Mouse (Mus musculus): Measurements from ENCODE around the gene 1520401A03Rik. TPM values are rescaled to one million over a fixed set of nuclear protein-coding genes. Genes with fewer than 3 reads are reported as not detected.

1520401A03Rik gene
- polyA plus RNA-seq, 1 experiment from 2014 or later = 1.6 TPM

DNA sequence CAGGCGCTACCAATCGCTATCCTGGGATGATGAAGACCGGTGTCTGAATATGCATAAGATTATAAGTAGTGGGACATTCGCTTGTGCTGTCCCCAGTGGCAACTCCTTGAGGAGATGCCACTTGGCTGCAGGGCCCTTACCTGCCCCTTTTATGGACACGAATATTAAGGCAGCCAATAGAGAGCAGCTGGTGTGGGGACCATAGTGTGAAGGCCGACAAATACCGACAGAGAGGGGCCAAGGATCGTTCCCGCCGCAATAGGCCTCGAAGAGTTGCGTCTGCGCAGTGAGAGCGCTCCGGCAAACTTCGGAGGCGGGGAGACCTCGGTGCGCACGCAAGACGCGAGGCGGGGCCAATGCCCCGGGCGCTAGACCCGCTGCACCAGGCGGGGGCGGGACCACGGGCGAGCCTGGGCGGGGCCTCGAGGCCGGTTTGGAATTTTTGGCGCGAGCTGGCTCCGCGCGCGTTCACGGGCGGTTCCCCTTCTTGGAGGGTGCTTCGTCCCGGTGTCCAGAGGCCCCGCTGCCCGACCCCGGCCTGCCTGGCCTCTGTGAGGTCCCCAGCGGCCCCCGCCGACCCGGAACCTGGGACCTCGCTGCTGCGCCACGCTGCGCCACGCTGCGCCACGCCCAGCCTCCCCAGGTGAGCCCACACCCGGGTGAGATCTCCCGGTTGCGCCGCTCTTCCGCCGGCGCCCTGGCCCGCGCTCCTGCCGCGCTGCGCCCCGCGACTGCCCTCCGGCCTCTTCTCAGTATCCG is 3.6 kb upstream of the 1520401A03Rik start, which contains the start of gene Pkmyt1:
Gene Pkmyt1, plus strand, starts transcription at position 338 of the 759 bp plus-strand sequence.
- Histone ChIP-seq H3K27me3 (replicated peaks; ENCODE audit: control insufficient read depth, insufficient read depth, low read length) (no peaks in the 10 kb centered on the region), H3K9me3 (ENCODE audit: control insufficient read depth, low read length) (no peaks in the 10 kb centered on the region), H3K4me3 (ENCODE audit: low read depth, low read length) (peak within 1 kb of the TSS; percentile 90), H3K9ac (ENCODE audit: low read depth, low read length) (peak within 1 kb of the TSS; percentile 84), H3K4me1 (ENCODE audit: control insufficient read depth, insufficient read depth, low read length) (0 out of 2 replicates have a peak, but pooled peaks cover 9% of the 10 kb centered on the region), H3K4me2 (ENCODE audit: low read depth, low read length) (peak within 1 kb of the TSS; percentile 78), H3K36me3 (ENCODE audit: control insufficient read depth, insufficient read depth, low read length) (no peaks in the 10 kb centered on the region), H3K27ac (replicated peaks; ENCODE audit: low read depth, low read length) (peak within 1 kb of the TSS; percentile 80)
- peak; percentile 93 for ATAC-seq (ENCODE audit: low read depth)
- WGBS = 2% methylated on average over 48 of the region's 73 CpGs
- peak; percentile 97 for DNase-seq (ENCODE audit: low spot score)

DNA sequence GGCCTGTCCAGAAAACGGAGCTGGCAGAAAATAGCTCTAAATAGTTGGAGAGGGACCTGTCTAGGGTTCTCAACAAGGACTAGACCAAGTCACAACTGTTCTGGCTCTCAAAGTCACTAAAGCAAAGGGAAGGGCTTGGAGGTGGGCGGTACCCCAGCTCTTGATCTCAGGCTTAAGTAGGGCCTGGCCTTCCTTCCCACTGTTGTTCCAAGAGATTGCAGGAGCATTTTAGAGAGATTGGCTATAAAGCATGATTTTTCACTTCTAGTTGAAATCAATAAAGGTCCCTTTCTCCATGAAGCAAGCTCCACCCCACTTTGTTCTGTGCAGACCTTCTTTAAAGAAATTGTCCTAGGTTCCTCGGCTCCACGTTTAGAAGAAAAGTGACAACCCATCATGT is 2.9 kb upstream of the 1520401A03Rik start:
- Histone ChIP-seq H3K4me1 (ENCODE audit: control insufficient read depth, insufficient read depth, low read length) (0 out of 2 replicates have a peak, but pooled peaks cover 9% of the 10 kb centered on the region), H3K36me3 (ENCODE audit: control insufficient read depth, insufficient read depth, low read length) (no peaks in the 10 kb centered on the region), H3K27me3 (replicated peaks; ENCODE audit: control insufficient read depth, insufficient read depth, low read length) (no peaks in the 10 kb centered on the region), H3K27ac (replicated peaks; ENCODE audit: low read depth, low read length) (peak overlapping the region; percentile 80), H3K4me2 (ENCODE audit: low read depth, low read length) (peak overlapping the region; percentile 78), H3K9me3 (ENCODE audit: control insufficient read depth, low read length) (no peaks in the 10 kb centered on the region), H3K9ac (ENCODE audit: low read depth, low read length) (peak overlapping the region; percentile 84), H3K4me3 (ENCODE audit: low read depth, low read length) (peak overlapping the region; percentile 90)
- DNase-seq (ENCODE audit: low spot score) (no peak), ATAC-seq (ENCODE audit: low read depth) (no peak)
- 61% methylated on average over 4 of the region's 4 CpGs for WGBS

DNA sequence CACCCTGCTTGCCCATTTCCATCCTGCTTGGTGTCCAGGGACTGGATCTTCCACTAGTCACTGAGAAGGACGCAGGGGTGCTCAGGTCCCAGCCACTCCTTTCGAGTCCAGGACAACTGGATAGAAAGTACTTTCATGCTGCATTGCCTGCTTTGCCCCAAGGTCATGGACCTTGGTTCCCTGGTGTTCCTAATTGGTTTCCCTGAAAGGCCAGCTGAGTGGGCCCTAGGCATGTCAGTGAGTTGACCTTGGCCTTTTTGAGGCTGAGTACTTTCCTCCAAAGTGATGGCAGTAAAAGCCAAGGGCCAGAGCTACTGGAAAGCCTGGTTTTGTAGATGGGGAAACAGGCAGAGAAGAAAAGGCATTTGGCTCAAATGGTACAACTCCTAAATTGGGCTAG is 697 bp downstream of the 1520401A03Rik start:
- Histone ChIP-seq H3K36me3 (ENCODE audit: control insufficient read depth, insufficient read depth, low read length) (no peaks in the 10 kb centered on the region), H3K27ac (replicated peaks; ENCODE audit: low read depth, low read length) (no peak overlapping the region), H3K4me1 (ENCODE audit: control insufficient read depth, insufficient read depth, low read length) (0 out of 2 replicates have a peak, but pooled peaks cover 7% of the 10 kb centered on the region), H3K27me3 (replicated peaks; ENCODE audit: control insufficient read depth, insufficient read depth, low read length) (no peaks in the 10 kb centered on the region), H3K9ac (ENCODE audit: low read depth, low read length) (no peak overlapping the region), H3K4me3 (ENCODE audit: low read depth, low read length) (no peak overlapping the region), H3K4me2 (ENCODE audit: low read depth, low read length) (no peak overlapping the region), H3K9me3 (ENCODE audit: control insufficient read depth, low read length) (no peaks in the 10 kb centered on the region)
- DNase-seq (ENCODE audit: low spot score) = no peak
- ATAC-seq (ENCODE audit: low read depth) = no peak
- WGBS = 73% methylated on average over 2 of the region's 2 CpGs

DNA sequence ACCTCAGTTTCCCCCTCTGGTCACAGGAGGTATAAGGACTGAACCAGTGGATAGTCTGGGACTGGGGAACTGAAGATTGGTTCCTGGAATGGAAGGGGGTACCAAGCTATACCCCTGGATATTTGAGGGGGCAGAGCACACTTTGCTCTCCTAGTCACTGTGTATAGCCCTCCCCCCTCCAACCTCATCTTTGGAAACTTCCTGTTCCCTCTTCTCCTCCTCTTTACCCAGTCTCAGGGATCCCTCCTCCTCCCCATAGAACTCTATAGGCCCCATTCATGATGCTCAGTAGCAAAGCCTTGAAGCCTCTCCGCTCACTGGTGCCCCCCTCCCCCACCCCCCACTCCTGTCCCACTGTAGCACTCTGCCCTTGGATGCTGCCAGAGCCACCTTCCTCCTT is 3.1 kb downstream of the 1520401A03Rik start:
- Histone ChIP-seq H3K4me3 (ENCODE audit: low read depth, low read length) (no peak overlapping the region), H3K9ac (ENCODE audit: low read depth, low read length) (no peak overlapping the region), H3K27me3 (replicated peaks; ENCODE audit: control insufficient read depth, insufficient read depth, low read length) (no peaks in the 10 kb centered on the region), H3K9me3 (ENCODE audit: control insufficient read depth, low read length) (no peaks in the 10 kb centered on the region), H3K36me3 (ENCODE audit: control insufficient read depth, insufficient read depth, low read length) (no peaks in the 10 kb centered on the region), H3K27ac (replicated peaks; ENCODE audit: low read depth, low read length) (no peak overlapping the region), H3K4me2 (ENCODE audit: low read depth, low read length) (no peak overlapping the region), H3K4me1 (ENCODE audit: control insufficient read depth, insufficient read depth, low read length) (no peaks in the 10 kb centered on the region)
- WGBS = 33% methylated on average over 1 of the region's 1 CpGs
- ATAC-seq (ENCODE audit: low read depth) (no peak), DNase-seq (ENCODE audit: low spot score) (no peak)

DNA sequence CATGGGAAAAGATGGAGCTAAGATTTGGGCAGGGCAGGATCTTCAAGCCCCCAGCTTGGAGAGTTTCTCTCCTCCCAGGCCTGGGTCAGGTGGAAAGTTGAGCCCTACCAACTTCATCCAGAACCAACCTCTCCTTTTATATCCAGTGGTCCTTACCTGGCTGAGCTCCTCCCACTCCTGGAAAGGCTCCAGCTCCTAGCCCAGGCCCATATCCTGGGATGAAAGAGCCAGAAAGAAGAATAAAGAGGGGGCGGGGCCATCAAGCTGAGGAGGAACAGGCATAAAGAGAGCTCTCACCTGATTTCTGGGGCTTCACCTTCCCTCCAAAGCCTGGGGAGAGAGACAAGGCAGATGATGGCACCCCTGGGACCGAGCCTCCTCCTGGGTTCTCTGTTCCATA is 5.6 kb downstream of the 1520401A03Rik start:
- ATAC-seq (ENCODE audit: low read depth) = peak; percentile 65; the same call in 1 of the 2 replicates
- Histone ChIP-seq H3K4me3 (ENCODE audit: low read depth, low read length) (no peak overlapping the region), H3K27ac (replicated peaks; ENCODE audit: low read depth, low read length) (no peak overlapping the region), H3K4me2 (ENCODE audit: low read depth, low read length) (no peak overlapping the region), H3K9ac (ENCODE audit: low read depth, low read length) (no peak overlapping the region), H3K36me3 (ENCODE audit: control insufficient read depth, insufficient read depth, low read length) (no peaks in the 10 kb centered on the region), H3K9me3 (ENCODE audit: control insufficient read depth, low read length) (no peaks in the 10 kb centered on the region), H3K4me1 (ENCODE audit: control insufficient read depth, insufficient read depth, low read length) (no peaks in the 10 kb centered on the region), H3K27me3 (replicated peaks; ENCODE audit: control insufficient read depth, insufficient read depth, low read length) (no peaks in the 10 kb centered on the region)
- DNase-seq (ENCODE audit: low spot score) = peak; percentile 59
- WGBS = 65% methylated on average over 2 of the region's 2 CpGs

DNA sequence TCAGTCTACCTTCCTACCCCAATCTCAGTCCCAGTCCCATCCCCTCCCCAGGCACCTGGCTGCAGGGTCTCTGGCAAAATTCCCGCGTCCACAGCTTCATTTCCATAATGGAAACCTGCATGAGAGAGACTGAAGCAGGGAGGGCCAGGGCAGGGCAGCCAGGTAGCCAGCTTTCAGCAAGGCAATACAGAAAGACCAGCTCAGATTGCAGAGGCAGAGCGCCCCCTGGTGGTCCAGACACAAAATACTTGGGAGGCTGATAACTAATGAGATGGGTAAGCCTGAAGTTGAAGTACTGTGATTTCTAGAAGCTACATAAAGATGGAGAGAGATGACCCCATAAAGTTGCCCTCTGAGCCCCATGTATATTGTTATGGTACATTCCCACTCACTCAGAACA is 16.4 kb downstream of the 1520401A03Rik start:
- ATAC-seq (ENCODE audit: low read depth) (0 out of 2 replicates have a peak, but pooled peaks have one; percentile 60), DNase-seq (ENCODE audit: low spot score) (peak; percentile 74)
- no peaks in the 10 kb centered on the region for H3K9me3 ChIP-seq (ENCODE audit: control insufficient read depth, low read length)
- H3K4me2 ChIP-seq (ENCODE audit: low read depth, low read length) = no peak overlapping the region
- H3K27ac ChIP-seq (replicated peaks; ENCODE audit: low read depth, low read length) = no peak overlapping the region
- H3K9ac ChIP-seq (ENCODE audit: low read depth, low read length) = no peak overlapping the region
- H3K36me3 ChIP-seq (ENCODE audit: control insufficient read depth, insufficient read depth, low read length) = no peaks in the 10 kb centered on the region
- no peaks in the 10 kb centered on the region for H3K4me1 ChIP-seq (ENCODE audit: control insufficient read depth, insufficient read depth, low read length)
- no peaks in the 10 kb centered on the region; the same call in 1 of the 2 replicates for H3K27me3 ChIP-seq (replicated peaks; ENCODE audit: control insufficient read depth, insufficient read depth, low read length)
- WGBS = 0% methylated on average over 3 of the region's 3 CpGs
- no peak overlapping the region for H3K4me3 ChIP-seq (ENCODE audit: low read depth, low read length)

DNA sequence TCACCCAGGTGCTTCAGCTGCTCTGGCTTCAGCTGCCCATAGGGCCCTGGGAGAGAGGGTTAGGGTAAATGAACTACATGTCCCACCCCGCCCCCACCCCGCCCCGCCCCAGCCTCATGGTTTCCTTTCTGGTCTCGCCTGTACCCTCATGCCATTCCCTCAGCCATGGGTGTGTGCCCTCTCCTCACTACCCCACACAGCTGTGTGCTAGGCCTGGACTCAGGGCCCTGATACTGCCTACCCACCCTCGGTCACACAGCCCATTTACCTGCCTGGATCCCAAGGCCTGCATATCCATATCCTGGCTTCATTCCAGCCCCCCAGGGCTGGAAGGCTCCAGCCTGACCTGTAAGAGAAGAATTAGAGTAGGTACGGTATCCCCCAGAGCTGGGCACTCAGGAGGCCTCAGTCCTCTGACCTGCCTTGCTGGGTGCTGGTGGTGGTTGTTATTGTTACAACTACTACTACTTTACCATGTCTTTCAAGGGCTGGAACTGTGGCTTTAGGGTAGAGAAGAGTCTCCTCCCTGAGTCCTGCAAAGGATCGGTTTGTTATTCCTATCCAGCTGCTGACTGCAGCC is 17.0 kb downstream of the 1520401A03Rik start:
- no peak for ATAC-seq (ENCODE audit: low read depth)
- no peak overlapping the region for H3K4me2 ChIP-seq (ENCODE audit: low read depth, low read length)
- H3K4me3 ChIP-seq (ENCODE audit: low read depth, low read length) = no peak overlapping the region
- WGBS = 75% methylated on average over 7 of the region's 7 CpGs
- H3K27ac ChIP-seq (replicated peaks; ENCODE audit: low read depth, low read length) = no peak overlapping the region
- peaks cover 5% of the 10 kb centered on the region for H3K27me3 ChIP-seq (replicated peaks; ENCODE audit: control insufficient read depth, insufficient read depth, low read length)
- no peaks in the 10 kb centered on the region for H3K9me3 ChIP-seq (ENCODE audit: control insufficient read depth, low read length)
- H3K36me3 ChIP-seq (ENCODE audit: control insufficient read depth, insufficient read depth, low read length) = no peaks in the 10 kb centered on the region
- no peaks in the 10 kb centered on the region for H3K4me1 ChIP-seq (ENCODE audit: control insufficient read depth, insufficient read depth, low read length)
- no peak overlapping the region for H3K9ac ChIP-seq (ENCODE audit: low read depth, low read length)
- DNase-seq (ENCODE audit: low spot score) = no peak

DNA sequence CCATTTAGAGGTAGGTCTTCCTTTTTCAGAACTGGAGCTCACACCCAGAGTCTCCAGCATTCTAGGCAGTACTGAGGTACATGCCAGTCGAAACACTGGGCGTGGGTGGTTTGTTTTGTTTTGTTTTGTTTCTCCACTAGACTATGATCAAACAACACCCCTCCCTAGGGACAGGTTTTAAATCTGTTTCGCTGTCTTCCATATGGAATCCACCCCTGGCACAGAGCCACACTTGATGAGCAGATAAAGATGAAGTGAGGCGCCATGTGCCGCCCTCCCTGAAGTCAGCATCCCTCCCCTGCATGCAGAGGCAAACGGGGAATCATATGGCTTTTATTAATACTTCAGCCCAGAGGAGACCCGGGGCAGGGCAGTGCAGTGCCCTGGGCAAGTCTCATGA is 17.8 kb downstream of the 1520401A03Rik start:
- no peaks in the 10 kb centered on the region for H3K9me3 ChIP-seq (ENCODE audit: control insufficient read depth, low read length)
- peaks cover 14% of the 10 kb centered on the region for H3K27me3 ChIP-seq (replicated peaks; ENCODE audit: control insufficient read depth, insufficient read depth, low read length)
- no peaks in the 10 kb centered on the region for H3K4me1 ChIP-seq (ENCODE audit: control insufficient read depth, insufficient read depth, low read length)
- H3K27ac ChIP-seq (replicated peaks; ENCODE audit: low read depth, low read length) = no peak overlapping the region
- ATAC-seq (ENCODE audit: low read depth) = no peak
- no peak overlapping the region for H3K9ac ChIP-seq (ENCODE audit: low read depth, low read length)
- peak; percentile 81 for DNase-seq (ENCODE audit: low spot score)
- H3K36me3 ChIP-seq (ENCODE audit: control insufficient read depth, insufficient read depth, low read length) = no peaks in the 10 kb centered on the region
- H3K4me3 ChIP-seq (ENCODE audit: low read depth, low read length) = no peak overlapping the region
- 23% methylated on average over 7 of the region's 7 CpGs for WGBS
- no peak overlapping the region for H3K4me2 ChIP-seq (ENCODE audit: low read depth, low read length)
